Mouse (Mus musculus) testis, adult 2 months (tissue): ENCODE measurements at regions not wholly inside any gene's neighbourhood (a gene's known extent, or its start where the extent isn't known, plus 50 kb on each side); places are given as distances from the start of the nearest gene placed in this dataset.

ENCODE experiments used
- H3K27ac ChIP-seq: fragments of 200-500 bp; 2 replicates; pipeline ENCODE4 v1.5.1; 2012; ENCODE audit warnings: low read depth, low read length; ENCODE audit not compliant: control insufficient read depth, insufficient read depth
- H3K27me3 ChIP-seq: fragments of 200-500 bp; 2 replicates; pipeline ENCODE4 v1.6.1; 2012; ENCODE audit warnings: mild to moderate bottlenecking, low read length, moderate library complexity; ENCODE audit not compliant: control insufficient read depth, insufficient read depth
- H3K36me3 ChIP-seq: fragments of 200-500 bp; 2 replicates; pipeline ENCODE4 v1.6.1; 2012; ENCODE audit warnings: mild to moderate bottlenecking, low read length; ENCODE audit not compliant: control insufficient read depth, insufficient read depth
- H3K4me1 ChIP-seq: fragments of 200-500 bp; 2 replicates; pipeline ENCODE4 v1.6.1; 2012; ENCODE audit warnings: low read length; ENCODE audit not compliant: control insufficient read depth, insufficient read depth
- H3K4me3 ChIP-seq: fragments of 200-500 bp; 2 replicates; pipeline ENCODE4 v1.5.1; 2012; ENCODE audit warnings: low read depth, mild to moderate bottlenecking, low read length, moderate library complexity, mixed read lengths; ENCODE audit not compliant: control insufficient read depth
- CTCF ChIP-seq: fragments of 200-500 bp; IDR thresholded peaks from 2 replicates; pipeline ENCODE4 v1.5.1; 2012; ENCODE audit warnings: low read depth, mild to moderate bottlenecking, inconsistent platforms, low read length, moderate library complexity; ENCODE audit not compliant: control insufficient read depth, insufficient read depth, insufficient replicate concordance
- POLR2A ChIP-seq: fragments of 200-500 bp; IDR thresholded peaks from 2 replicates; pipeline ENCODE4 v1.6.1; 2012; ENCODE audit warnings: low read depth, mild to moderate bottlenecking, inconsistent platforms, low read length, moderate library complexity; ENCODE audit not compliant: control insufficient read depth

DNA sequence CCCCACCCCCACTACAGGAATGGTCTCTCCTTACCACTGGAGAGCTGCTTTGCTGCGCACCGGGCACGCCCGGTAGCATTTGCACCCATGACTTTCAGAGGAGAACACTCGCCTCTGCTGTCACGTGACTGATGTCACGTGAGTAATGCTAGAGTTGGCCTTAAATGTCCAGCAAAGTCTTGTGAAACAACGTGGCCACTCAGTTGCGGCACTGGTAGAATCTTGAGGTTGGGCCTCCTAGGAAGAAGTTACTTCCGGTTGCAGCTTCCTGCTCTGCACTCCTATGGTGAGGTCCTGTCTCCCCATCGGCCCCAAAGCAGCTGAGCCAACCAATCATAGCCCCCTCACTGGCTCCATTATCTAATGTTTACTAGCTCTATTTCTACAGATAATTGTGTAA, 62.7 kb upstream of the Atrnl1 start:
- TF ChIP-seq CTCF (no peak), POLR2A (no peak)
- Histone ChIP-seq H3K4me1 (peaks cover 8% of the 10 kb centered on the region; the same call in 1 of the 2 replicates), H3K27me3 (no peaks in the 10 kb centered on the region), H3K4me3 (peak overlapping the region; percentile 44), H3K27ac (no peak overlapping the region), H3K36me3 (no peaks in the 10 kb centered on the region)

DNA sequence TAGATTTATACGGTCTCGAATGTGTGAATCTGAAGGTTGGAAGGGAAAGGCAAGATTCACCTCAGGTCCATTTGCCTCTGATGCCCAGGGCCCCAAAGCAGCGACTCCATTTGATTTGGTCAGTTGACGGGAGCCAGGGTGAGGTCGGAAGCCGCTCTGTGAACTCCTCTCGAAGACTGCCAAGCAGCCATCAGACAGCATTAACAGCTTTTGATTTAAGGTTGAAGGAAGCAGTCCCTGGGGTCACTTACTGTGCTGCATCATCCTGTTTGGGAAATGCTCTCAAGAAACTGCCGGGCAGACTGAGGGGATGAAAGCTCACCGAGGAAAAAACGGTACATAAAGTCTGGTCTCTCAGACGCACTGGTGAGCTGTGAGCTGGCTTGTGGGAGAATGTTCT, 62.2 kb upstream of the Atrnl1 start:
- Histone ChIP-seq H3K4me3 (no peak overlapping the region), H3K36me3 (no peaks in the 10 kb centered on the region), H3K4me1 (peaks cover 8% of the 10 kb centered on the region; the same call in 1 of the 2 replicates), H3K27me3 (no peaks in the 10 kb centered on the region), H3K27ac (no peak overlapping the region)
- TF ChIP-seq CTCF (no peak), POLR2A (no peak)

DNA sequence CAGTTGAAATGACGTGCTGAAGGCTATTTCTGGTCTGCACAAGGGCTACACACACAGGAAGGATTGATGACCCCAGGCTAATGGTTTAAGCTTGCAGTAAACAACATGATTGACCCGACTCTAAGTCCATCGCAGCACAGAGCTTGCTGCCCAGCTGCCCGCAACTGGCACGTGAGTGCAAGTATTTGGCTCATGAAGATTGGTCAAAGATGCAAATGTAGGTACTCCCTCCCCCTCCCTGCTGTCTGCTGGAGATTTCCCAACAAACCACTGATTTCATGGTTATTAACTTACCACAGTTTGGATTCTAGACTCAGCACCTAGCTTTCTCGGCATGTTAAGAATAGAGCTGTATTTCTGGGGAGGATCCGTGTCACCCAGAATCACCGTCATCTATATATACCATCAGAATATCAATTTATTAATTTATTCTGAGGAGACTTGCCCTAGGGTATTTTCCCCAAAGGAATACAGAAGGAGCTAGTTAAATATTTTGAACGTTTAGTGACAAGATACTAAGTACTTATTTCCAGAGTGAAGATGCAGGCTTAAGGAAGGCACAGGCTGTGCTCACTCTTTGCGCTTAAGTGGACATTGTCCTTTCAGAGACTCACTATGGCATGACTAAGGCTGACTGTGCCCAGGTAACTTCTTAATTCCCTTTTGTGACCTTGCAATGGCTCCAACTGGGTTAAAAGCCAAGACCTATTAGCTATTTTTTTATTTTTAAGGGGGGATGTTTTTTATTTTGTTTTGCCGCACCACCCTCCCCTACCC, 57.7 kb upstream of the Atrnl1 start:
- Histone ChIP-seq H3K27me3 (no peaks in the 10 kb centered on the region), H3K36me3 (no peaks in the 10 kb centered on the region), H3K4me3 (no peak overlapping the region), H3K27ac (no peak overlapping the region), H3K4me1 (peaks cover 1% of the 10 kb centered on the region; the same call in 1 of the 2 replicates)
- TF ChIP-seq POLR2A (no peak), CTCF (no peak)

DNA sequence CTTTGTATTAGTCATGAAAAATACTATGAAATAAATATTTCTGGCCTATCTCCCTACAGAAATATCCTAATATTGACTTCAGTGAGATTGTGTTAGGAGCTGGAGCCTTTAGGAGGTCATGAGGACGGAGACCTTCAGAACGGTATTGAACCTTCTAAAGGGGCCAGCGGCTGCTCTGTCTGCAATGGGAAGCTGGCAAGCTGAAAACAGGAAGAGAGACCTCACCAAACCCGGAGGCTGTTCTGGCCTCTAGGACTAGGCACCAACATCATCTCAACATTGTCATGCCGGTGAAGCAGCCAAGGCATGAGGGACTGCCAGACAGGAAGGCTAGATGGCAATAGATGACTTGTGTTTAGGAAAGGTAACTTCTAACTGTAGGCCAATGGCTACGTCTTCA, 56.7 kb upstream of the Atrnl1 start:
- TF ChIP-seq POLR2A: no peak
- TF ChIP-seq CTCF: no peak
- Histone ChIP-seq H3K4me3 (no peak overlapping the region), H3K27me3 (no peaks in the 10 kb centered on the region), H3K27ac (no peak overlapping the region), H3K4me1 (no peaks in the 10 kb centered on the region), H3K36me3 (no peaks in the 10 kb centered on the region)

DNA sequence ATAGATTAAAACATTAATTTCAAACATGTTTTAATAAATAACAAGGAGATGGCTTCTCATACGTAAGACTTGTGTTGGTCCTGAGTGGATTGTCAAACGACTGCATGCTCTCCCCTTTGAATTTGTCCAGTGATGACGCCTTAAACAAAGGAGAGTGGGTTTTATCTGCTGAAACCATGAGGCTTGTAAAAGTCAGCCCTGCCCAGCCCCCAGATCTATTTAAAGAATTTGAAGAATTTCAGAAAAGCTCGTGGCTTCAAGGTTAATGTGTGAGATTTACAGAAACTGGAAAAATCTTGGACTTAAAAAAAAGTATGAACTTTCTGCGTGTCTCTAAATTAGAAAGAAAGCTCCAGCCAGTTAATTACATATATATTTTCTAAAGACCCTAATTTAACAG, 55.5 kb upstream of the Atrnl1 start:
- Histone ChIP-seq H3K4me1 (no peaks in the 10 kb centered on the region), H3K27me3 (no peaks in the 10 kb centered on the region), H3K27ac (no peak overlapping the region), H3K4me3 (no peak overlapping the region), H3K36me3 (no peaks in the 10 kb centered on the region)
- TF ChIP-seq POLR2A (no peak), CTCF (no peak)

DNA sequence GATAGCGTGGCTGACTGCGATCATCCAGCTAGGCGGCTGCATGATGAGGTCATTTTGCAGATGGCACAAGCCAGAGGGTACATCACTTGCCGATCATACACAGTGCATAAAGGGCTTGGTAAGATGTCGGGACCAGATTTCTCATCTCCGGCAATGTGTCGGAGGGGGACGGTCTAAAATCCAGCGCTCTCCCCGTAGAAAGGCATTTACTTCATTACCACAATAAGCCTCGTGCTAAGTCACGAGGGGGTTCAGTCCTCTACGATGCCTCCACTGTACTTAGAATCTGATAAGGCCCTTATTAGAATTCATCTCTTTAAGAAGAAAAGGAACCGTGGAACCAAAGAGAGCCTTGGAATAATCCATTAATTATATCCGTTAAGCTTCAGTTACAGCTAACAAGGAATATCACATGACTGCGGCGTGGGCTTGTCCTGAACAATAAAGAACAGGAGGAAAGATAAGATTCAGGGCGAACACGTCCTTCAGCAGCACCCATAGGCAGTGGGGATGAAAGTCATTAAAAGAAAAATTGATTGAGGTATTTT, 52.3 kb upstream of the Atrnl1 start:
- Histone ChIP-seq H3K4me3 (no peak overlapping the region), H3K4me1 (no peaks in the 10 kb centered on the region), H3K27ac (no peak overlapping the region), H3K36me3 (no peaks in the 10 kb centered on the region), H3K27me3 (no peaks in the 10 kb centered on the region)
- no peak for TF ChIP-seq CTCF
- TF ChIP-seq POLR2A: no peak

DNA sequence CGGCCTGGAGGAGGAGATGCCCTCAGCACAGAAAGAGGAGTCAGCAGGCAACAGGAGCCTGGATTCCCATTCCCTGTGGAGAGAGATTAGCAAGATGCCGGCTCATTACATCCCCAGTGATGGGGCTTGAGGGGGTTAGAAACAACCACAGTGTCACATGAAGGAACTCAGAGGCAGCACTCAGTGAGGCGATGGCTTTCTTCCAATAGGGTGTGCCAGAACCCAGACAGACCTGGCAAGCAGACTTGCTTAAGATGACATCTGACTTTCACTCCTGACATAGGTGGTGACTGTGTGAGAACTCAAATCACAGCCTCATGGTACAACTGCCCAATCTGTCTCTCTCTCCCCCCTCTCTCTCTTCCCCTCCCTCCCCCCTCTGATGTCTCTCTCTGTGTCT, 50.1 kb upstream of the Atrnl1 start:
- TF ChIP-seq POLR2A (no peak), CTCF (no peak)
- Histone ChIP-seq H3K27me3 (no peaks in the 10 kb centered on the region), H3K4me3 (no peak overlapping the region), H3K36me3 (no peaks in the 10 kb centered on the region), H3K27ac (no peak overlapping the region), H3K4me1 (no peaks in the 10 kb centered on the region)
